ENCODE assay signal across 26 mouse cellular contexts in the genomic region with DNA sequence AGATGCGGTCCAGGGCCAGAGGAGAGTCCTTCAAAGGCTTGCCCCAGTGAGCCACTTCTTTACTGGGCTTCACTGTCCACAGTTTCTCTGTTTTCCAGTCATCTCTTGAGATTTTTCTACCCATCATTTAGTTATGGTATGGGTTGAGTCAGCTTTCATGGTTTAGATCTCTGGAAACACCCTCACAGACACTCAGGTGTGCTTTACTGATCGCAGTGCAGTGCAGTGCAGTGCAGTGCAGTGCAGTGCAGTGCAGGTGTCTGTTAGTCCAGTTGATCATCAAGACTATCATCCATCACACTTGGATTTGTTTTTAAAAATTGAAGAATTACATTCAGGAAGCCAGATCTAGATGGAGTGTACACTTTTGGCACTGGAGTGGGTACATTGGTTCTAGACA.
"Had no signal": no experiment of that assay in that cellular context is flagged by ENCODE, and none has a peak within 500 bp of the region (broad histone marks: within the 10 kb centered on the region; RNA-seq: fewer than 3 reads in every experiment).

No protein-coding gene starts in this region.

- H3K36me3 ChIP-seq: heart, embryonic 15.5 days had no signal

- ATAC-seq: forebrain, postnatal 0 days; hindbrain, postnatal 0 days; intestine, embryonic 16.5 days had no signal

- H3K4me1 ChIP-seq: heart, embryonic 15.5 days; hindbrain, embryonic 13.5 days; hindbrain, embryonic 15.5 days; kidney, embryonic 15.5 days; limb, embryonic 13.5 days; limb, embryonic 15.5 days had no signal

- H3K9me3 ChIP-seq: heart, embryonic 13.5 days; heart, embryonic 15.5 days; hindbrain, embryonic 13.5 days; hindbrain, embryonic 15.5 days; kidney, embryonic 15.5 days; limb, embryonic 13.5 days; limb, embryonic 15.5 days had no signal

- H3K27me3 ChIP-seq: heart, embryonic 13.5 days; heart, embryonic 15.5 days; hindbrain, embryonic 13.5 days; hindbrain, embryonic 15.5 days; kidney, embryonic 15.5 days; limb, embryonic 13.5 days; limb, embryonic 15.5 days had no signal

- H3K27ac ChIP-seq: heart, adult 2 months; heart, embryonic 13.5 days; heart, embryonic 15.5 days; hindbrain, embryonic 13.5 days; hindbrain, embryonic 15.5 days; hindbrain, postnatal 0 days; kidney, embryonic 15.5 days; kidney, postnatal 0 days; limb, embryonic 13.5 days; limb, embryonic 15.5 days had no signal

- H3K4me2 ChIP-seq: heart, embryonic 11.5 days; heart, embryonic 13.5 days; heart, embryonic 15.5 days; hindbrain, embryonic 13.5 days; hindbrain, embryonic 15.5 days; kidney, embryonic 15.5 days; limb, embryonic 13.5 days; limb, embryonic 15.5 days had no signal

- H3K9ac ChIP-seq: forebrain, postnatal 0 days; heart, embryonic 13.5 days; heart, embryonic 15.5 days; hindbrain, embryonic 13.5 days; hindbrain, embryonic 15.5 days; kidney, embryonic 15.5 days; limb, embryonic 13.5 days; limb, embryonic 15.5 days had no signal

- H3K4me3 ChIP-seq: heart, adult 2 months; heart, embryonic 13.5 days; heart, embryonic 15.5 days; hindbrain, embryonic 13.5 days; hindbrain, embryonic 15.5 days; kidney, embryonic 15.5 days; limb, embryonic 13.5 days; limb, embryonic 15.5 days had no signal

- DNase-seq: forebrain, postnatal 0 days; gastrocnemius, postnatal 14 days; gastrocnemius, postnatal 36 days; heart, adult 11 months; heart, adult 2 months; heart, postnatal 14 days; heart, postnatal 36 days; kidney, adult 11 months; kidney, adult 2 months; kidney, adult 9 months; kidney, postnatal 14 days; kidney, postnatal 36 days; layer of hippocampus, adult 9-11 months; layer of hippocampus, postnatal 36 days; left cerebral cortex, postnatal 4 days had no signal
